Mouse (Mus musculus) pancreas, adult 10 weeks (tissue): ENCODE results near the gene Mettl4. TPM values are rescaled to one million over a fixed set of nuclear protein-coding genes. Genes with fewer than 3 reads are reported as not detected.

Experiments
- polyA plus RNA-seq: library from polyadenylated mRNA; stranded (reverse); fragments of 350-450 nt; fragmentation: Illumina TruSeq; extraction: RNeasy Lipid Tissue Mini Kit (QIAGEN cat#74804); gene quantifications from one replicate; pipeline ENCODE4 v1.2.3, GENCODE M21; 2015; ENCODE audit warnings: low read depth, low replicate concordance; ENCODE audit not compliant: insufficient read depth

Mettl4 gene
- polyA plus RNA-seq, result 1.5 TPM

DNA sequence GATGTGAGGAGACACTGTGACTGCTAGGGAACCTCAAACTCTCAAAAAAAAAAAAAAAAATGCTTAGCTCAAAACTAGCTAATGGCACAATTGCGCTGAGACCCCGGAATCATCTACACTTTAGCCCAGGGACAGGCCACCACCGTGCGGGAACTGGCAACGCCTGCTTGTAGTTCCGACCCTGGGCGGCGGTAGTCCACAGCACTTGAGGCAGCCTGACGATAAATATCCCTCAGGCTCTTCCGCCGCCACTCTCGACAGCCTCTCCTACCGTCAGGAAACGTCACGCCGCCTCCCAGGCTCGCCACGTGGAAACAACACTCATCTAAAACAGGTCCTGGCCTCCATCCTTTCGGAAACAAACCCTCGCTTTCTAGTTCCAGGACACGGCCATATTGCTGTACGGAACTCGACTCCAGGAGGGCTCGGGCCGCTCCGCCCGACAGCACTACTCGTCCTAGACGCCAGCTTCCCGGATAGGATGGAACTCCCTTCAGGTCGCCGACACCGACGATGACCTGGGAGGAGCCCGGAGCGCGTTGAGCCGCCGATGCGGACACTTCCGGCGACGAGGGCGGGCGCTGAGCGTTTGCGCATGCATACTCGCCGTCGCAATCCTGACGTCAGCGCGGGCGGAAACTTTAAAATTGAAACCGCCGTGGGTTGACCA lies at the start of gene Mettl4:
Gene Mettl4, minus strand, starts transcription at position 554 of the 670 bp plus-strand sequence.

